Mouse (Mus musculus): ENCODE data around the gene Pef1. TPM values are rescaled to one million over a fixed set of nuclear protein-coding genes. Genes with fewer than 3 reads are reported as not detected.

The Pef1 gene
- polyA plus RNA-seq, 1 experiment from 2014 or later, result 65.6 TPM

Other genes with a start within 250 kb of the Pef1 start
- gene Spocd1, start 173.3 kb upstream of the Pef1 start, polyA plus RNA-seq (2016; fragmentation: Nextera tagmentation; extraction: Ambion mirVana), result 0.06 TPM in 1 of 2 replicates, not detected in the other
- gene Adgrb2, start 117.7 kb upstream of the Pef1 start, polyA plus RNA-seq (2016; fragmentation: Nextera tagmentation; extraction: Ambion mirVana), result 7.6 and 8.2 TPM in 2 replicates
- 40.3 and 46.2 TPM in 2 replicates for gene Col16a1, start 54.7 kb upstream of the Pef1 start, polyA plus RNA-seq (2016; fragmentation: Nextera tagmentation; extraction: Ambion mirVana)
- gene Hcrtr1, start 36.8 kb downstream of the Pef1 start, polyA plus RNA-seq (2016; fragmentation: Nextera tagmentation; extraction: Ambion mirVana), result 0.27 and 0.32 TPM in 2 replicates
- gene Tinagl1, start 72.6 kb downstream of the Pef1 start, polyA plus RNA-seq (2016; fragmentation: Nextera tagmentation; extraction: Ambion mirVana), result 11.8 and 12.9 TPM in 2 replicates
- gene Gm853, start 119.8 kb downstream of the Pef1 start, polyA plus RNA-seq (2016; fragmentation: Nextera tagmentation; extraction: Ambion mirVana), result not detected in 2 replicates
- 154 and 159 TPM in 2 replicates for gene Serinc2, start 176.6 kb downstream of the Pef1 start, polyA plus RNA-seq (2016; fragmentation: Nextera tagmentation; extraction: Ambion mirVana)
- 14.6 and 14.9 TPM in 2 replicates for gene Fabp3, start 206.0 kb downstream of the Pef1 start, polyA plus RNA-seq (2016; fragmentation: Nextera tagmentation; extraction: Ambion mirVana)
- gene Gm10570, start 206.1 kb downstream of the Pef1 start, polyA plus RNA-seq (2016; fragmentation: Nextera tagmentation; extraction: Ambion mirVana), result not detected in 2 replicates

Measured in embryonic facial prominence, embryonic 12.5 days (tissue).